Mouse (Mus musculus) cerebellum, adult 2 months (tissue): Measurements from ENCODE around the gene Tradd. TPM values are rescaled to one million over a fixed set of nuclear protein-coding genes. Genes with fewer than 3 reads are reported as not detected.
"Not testable (repeated sequence)": the region's sequence is repeated elsewhere in the genome, so short reads cannot be mapped to it uniquely, and the experiment has no call there.

Experiments used
- DNase-seq, 2 experiments: peaks; one replicate each; pipeline ENCODE4 v3.0.0; 2021
- H3K27ac ChIP-seq: fragments of 200-500 bp; 2 replicates; pipeline ENCODE4 v1.5.1; 2012; ENCODE audit warnings: low read length, control low read depth, inconsistent platforms; ENCODE audit not compliant: insufficient read depth
- H3K27me3 ChIP-seq: fragments of 200-500 bp; 2 replicates; pipeline ENCODE4 v1.6.1; 2012; ENCODE audit warnings: inconsistent platforms, mild to moderate bottlenecking, low read length, moderate library complexity; ENCODE audit not compliant: control insufficient read depth, insufficient read depth
- H3K4me1 ChIP-seq: fragments of 200-500 bp; 2 replicates; pipeline ENCODE4 v1.6.1; 2011; ENCODE audit warnings: low read length; ENCODE audit not compliant: control insufficient read depth, insufficient read depth
- H3K4me3 ChIP-seq: fragments of 200-500 bp; replicated peaks from 2 replicates; pipeline ENCODE3; 2011; ENCODE audit warnings: mild to moderate bottlenecking, low read depth, low read length, control low read depth; ENCODE audit not compliant: insufficient read depth
- CTCF ChIP-seq: fragments of 200-500 bp; IDR thresholded peaks from 2 replicates; pipeline ENCODE4 v1.5.1; 2011; ENCODE audit warnings: low read depth, mild to moderate bottlenecking, control low read depth, low read length, moderate library complexity, borderline replicate concordance; ENCODE audit not compliant: insufficient read depth
- POLR2A ChIP-seq: fragments of 200-500 bp; IDR thresholded peaks from 2 replicates; pipeline ENCODE4 v1.6.1; 2011; ENCODE audit warnings: low read length, control low read depth, borderline replicate concordance; ENCODE audit not compliant: insufficient read depth
- WGBS: fragments of 180-500 bp; shearing (Covaris S2); methylation state at CpG from one replicate; pipeline ENCODE4 v1.1.7; 2018; 5-methylcytosine and 5-hydroxymethylcytosine counted together
- polyA plus RNA-seq: library from polyadenylated mRNA; depleted of rRNA; stranded (reverse); fragments of >200 nt; gene quantifications from 2 replicates; pipeline ENCODE4 v1.2.3, GENCODE M21; 2012

The Tradd gene
- polyA plus RNA-seq, 1 experiment = 12.1 TPM

DNA sequence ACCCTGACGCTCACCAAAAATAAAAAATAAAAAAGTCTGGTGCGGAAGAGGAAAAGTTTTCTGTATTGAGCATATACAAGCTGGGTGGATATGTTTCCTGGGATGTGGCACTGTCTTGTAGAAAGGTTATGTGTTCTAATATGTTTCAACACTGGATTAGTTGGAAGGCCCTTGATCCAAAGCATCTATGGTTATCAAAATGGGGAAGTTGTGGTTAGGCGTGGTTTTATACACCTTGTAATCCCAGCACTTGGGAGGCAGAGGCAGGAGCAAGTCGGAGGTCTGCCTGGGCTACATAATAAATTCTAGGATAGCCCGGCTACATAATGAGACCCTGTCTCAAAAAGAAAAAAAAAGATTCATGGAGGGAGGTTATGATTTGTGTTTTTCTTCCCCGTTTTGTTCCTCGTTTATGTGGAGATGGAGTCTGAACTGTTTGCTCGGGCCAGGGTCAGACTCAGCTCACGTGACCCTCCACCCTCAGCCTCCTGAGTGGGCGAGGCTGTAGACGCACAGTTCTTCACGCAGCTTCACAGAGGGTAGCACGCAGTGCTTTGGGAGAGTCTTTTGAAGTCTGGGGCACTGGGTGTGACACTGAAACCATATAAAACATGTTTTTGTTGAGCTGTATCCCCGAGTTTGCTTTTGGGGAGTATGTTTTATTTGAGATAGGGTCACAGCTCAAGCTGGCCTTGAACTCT lies 26.8 kb downstream of the Tradd start:
- DNase-seq = no peak
- Histone ChIP-seq H3K27ac (no peak overlapping the region), H3K4me3 (no peak overlapping the region), H3K4me1 (no peaks in the 10 kb centered on the region), H3K27me3 (no peaks in the 10 kb centered on the region)
- TF ChIP-seq POLR2A = no peak
- no peak for TF ChIP-seq CTCF
- 92% methylated on average over 14 of the region's 14 CpGs for WGBS

- DNase-seq = no peak
- Histone ChIP-seq H3K27ac (no peak overlapping the region), H3K4me3 (no peak overlapping the region), H3K4me1 (no peaks in the 10 kb centered on the region), H3K27me3 (no peaks in the 10 kb centered on the region)
- TF ChIP-seq POLR2A (no peak), CTCF (no peak)
- WGBS = 43% methylated on average over 1 of the region's 1 CpGs
These were observed 29.2 kb downstream of the Tradd start for GRCm38 (mm10) chr8:105235206-105235605.

DNA sequence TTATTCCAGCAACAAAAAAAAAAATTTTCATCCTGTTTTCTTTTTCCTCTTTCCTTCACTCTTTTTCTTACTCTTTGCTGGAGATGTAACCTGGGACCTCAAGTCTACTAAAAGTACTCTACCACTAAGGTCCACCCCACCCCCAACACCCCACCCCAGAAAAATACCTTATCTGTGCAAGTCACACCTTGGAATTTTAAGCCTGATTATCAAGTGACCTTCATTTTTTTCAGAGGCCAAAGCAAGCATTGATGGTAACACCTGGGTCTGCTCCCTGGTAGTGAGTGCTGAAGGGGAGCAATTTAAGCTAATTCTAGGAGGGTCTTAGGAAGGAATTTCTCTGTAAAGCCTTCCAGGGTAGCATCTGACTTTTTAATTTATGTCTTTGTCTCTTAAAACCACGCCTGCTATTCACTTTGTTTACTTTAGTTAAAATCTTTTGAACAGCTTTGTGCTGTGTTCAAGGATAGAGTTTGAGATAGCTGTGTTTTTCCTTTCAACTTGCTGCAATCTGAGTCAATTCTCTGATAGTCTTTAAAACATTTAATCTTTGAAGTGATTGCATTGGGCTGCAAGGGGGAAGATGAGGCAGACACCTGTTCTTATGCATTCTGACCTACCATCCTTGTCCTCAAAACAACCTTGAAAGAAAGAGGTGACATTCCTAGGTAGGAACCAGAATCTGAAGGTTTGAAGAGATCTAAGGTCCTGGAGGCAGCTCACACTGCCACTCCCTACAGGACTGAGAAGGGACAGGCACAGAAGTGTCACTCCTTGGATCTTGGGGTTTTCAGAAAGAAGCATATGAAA lies 31.1 kb downstream of the Tradd start:
- DNase-seq = no peak
- Histone ChIP-seq H3K4me1 (no peaks in the 10 kb centered on the region), H3K27me3 (no peaks in the 10 kb centered on the region), H3K27ac (no peak overlapping the region), H3K4me3 (no peak overlapping the region)
- TF ChIP-seq CTCF (no peak), POLR2A (no peak)
- 82% methylated on average over 1 of the region's 1 CpGs for WGBS

DNA sequence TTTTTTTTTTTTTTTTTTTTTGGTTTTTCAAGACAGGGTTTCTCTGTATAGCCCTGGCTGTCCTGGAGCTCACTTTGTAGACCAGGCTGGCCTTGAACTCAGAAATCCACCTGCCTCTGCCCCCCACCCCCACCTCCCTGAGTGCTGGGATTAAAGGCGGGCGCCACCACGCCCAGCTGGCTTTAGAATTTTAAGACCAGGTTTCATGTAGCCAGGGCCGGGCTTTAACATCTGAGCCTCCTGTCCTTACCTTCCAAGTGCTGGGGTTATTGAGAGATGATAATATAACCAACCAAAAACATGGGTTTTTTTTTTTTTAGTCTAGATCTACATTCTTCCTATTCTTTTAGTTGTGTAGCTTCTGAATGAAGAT lies 32.1 kb downstream of the Tradd start:
- not testable (repeated sequence) for H3K27me3 ChIP-seq, H3K27ac ChIP-seq, DNase-seq, H3K4me1 ChIP-seq, H3K4me3 ChIP-seq
- 93% methylated on average over 4 of the region's 4 CpGs for WGBS

DNA sequence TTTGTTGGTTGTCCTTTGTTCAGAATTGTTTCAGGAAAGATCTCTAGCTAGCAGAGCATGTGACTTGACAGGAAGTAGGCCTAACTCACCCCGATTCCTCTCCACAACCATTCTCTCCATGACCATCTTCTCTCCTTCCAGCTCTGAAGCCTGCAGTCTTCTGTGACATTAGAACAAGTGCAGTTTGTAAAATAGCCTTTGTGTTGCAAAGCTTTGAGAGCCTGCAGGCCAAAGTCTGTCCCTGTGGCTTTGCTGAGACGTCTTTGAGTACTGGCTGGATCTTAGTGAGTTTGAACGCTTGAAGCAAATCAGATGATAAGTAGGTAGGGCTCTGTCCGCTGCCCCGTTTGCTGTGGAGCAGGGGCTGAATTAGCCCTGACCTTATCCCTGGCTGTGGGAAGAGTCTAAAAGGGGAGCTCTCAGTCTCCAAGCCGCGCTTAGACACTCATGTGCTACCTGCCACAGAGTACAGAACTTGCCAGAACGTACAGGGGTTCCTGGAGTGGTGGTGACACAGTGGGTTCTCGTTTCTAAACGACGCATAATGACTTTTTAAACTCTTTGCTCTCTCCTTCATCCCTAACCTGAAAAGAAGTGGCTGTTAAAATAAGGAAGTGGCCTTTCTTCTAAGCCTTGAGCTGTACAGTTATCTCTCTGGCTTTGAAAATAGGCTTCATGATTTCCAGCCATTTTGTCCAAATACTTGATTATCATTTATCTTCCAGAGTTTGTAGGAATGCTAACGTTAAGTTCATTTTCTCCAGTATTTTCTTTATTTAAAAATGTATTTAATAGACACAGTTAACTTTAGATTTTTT lies 32.7 kb downstream of the Tradd start:
- H3K27me3 ChIP-seq = no peaks in the 10 kb centered on the region
- TF ChIP-seq POLR2A (no peak), CTCF (no peak)
- H3K4me1 ChIP-seq = no peaks in the 10 kb centered on the region
- no peak overlapping the region for H3K27ac ChIP-seq
- WGBS = 83% methylated on average over 12 of the region's 12 CpGs
- DNase-seq = no peak
- H3K4me3 ChIP-seq = no peak overlapping the region

GRCm38 (mm10) chr8:105225917-105226316 lies 38.5 kb downstream of the Tradd start:
- H3K4me1 ChIP-seq = no peaks in the 10 kb centered on the region
- peak overlapping the region; percentile 78 for H3K4me3 ChIP-seq
- no peak for DNase-seq
- 25% methylated on average over 6 of the region's 6 CpGs for WGBS
- H3K27ac ChIP-seq = no peak overlapping the region
- no peaks in the 10 kb centered on the region for H3K27me3 ChIP-seq
- TF ChIP-seq CTCF (no peak), POLR2A (no peak)

- peak overlapping the region; percentile 21; the same call in 1 of the 2 replicates for H3K27ac ChIP-seq
- under 1% methylated on average over 27 of the region's 27 CpGs for WGBS
- DNase-seq = no peak
- TF ChIP-seq CTCF (no peak), POLR2A (no peak)
- H3K4me1 ChIP-seq = no peaks in the 10 kb centered on the region
- no peaks in the 10 kb centered on the region for H3K27me3 ChIP-seq
- H3K4me3 ChIP-seq = peak overlapping the region; percentile 78
These were observed 39.2 kb downstream of the Tradd start for GRCm38 (mm10) chr8:105225272-105225593.
